Mouse (Mus musculus) limb, embryonic 15.5 days (tissue): ENCODE results near the gene Sall1. TPM values are rescaled to one million over a fixed set of nuclear protein-coding genes. Genes with fewer than 3 reads are reported as not detected.

ENCODE experiments used
- ATAC-seq: fragments of 200-750 bp; cut with Nextera tagmentation; 2 replicates; pipeline ENCODE4 v1.8.0; 2017; ENCODE audit warnings: low read depth, moderate TSS enrichment; ENCODE audit not compliant: insufficient number of reproducible peaks, low FRiP score, low TSS enrichment
- H3K27ac ChIP-seq: fragments of 300-500 bp; sonication (generic); 2 replicates; pipeline ENCODE4 v1.5.1; 2015; ENCODE audit warnings: moderate library complexity, mild to moderate bottlenecking, inconsistent platforms
- H3K27me3 ChIP-seq: fragments of 300-500 bp; sonication (generic); 2 replicates; pipeline ENCODE4 v1.6.1; 2015; ENCODE audit warnings: inconsistent platforms
- H3K36me3 ChIP-seq: fragments of 300-500 bp; sonication (generic); 2 replicates; pipeline ENCODE4 v1.6.1; 2015; ENCODE audit warnings: inconsistent platforms
- H3K4me1 ChIP-seq: fragments of 300-500 bp; sonication (generic); 2 replicates; pipeline ENCODE4 v1.6.1; 2015; ENCODE audit warnings: inconsistent platforms
- H3K4me2 ChIP-seq: fragments of 300-500 bp; sonication (generic); 2 replicates; pipeline ENCODE4 v1.6.1; 2015; ENCODE audit warnings: mild to moderate bottlenecking, inconsistent platforms
- H3K4me3 ChIP-seq: fragments of 300-500 bp; sonication (generic); 2 replicates; pipeline ENCODE4 v1.5.1; 2015; ENCODE audit warnings: mild to moderate bottlenecking, inconsistent platforms
- H3K9ac ChIP-seq: fragments of 300-500 bp; sonication (generic); 2 replicates; pipeline ENCODE4 v1.6.1; 2015; ENCODE audit warnings: inconsistent platforms
- H3K9me3 ChIP-seq: fragments of 300-500 bp; sonication (generic); 2 replicates; pipeline ENCODE4 v1.6.1; 2016; ENCODE audit warnings: inconsistent platforms
- WGBS: fragments of 180-500 bp; shearing (Covaris S2); methylation state at CpG from one replicate; pipeline ENCODE4 v1.1.7; 2015; 5-methylcytosine and 5-hydroxymethylcytosine counted together
- polyA plus RNA-seq: library from polyadenylated mRNA; unstranded; fragments of >200 nt; fragmentation: Nextera tagmentation; extraction: Ambion mirVana; gene quantifications from 2 replicates; pipeline ENCODE4 v1.2.1, GENCODE M21; 2015

Sall1 gene
- polyA plus RNA-seq, 1 experiment from 2014 or later, result 6.0 TPM

GRCm38 (mm10) chr8:89012024-89012712 is 31.8 kb downstream of the Sall1 start:
- no peaks in the 10 kb centered on the region for H3K36me3 ChIP-seq
- ATAC-seq, result no peak
- H3K27me3 ChIP-seq, result peaks cover 27% of the 10 kb centered on the region
- no peak overlapping the region for H3K4me3 ChIP-seq
- no peaks in the 10 kb centered on the region for H3K9me3 ChIP-seq
- WGBS, result 34% methylated on average over 12 of the region's 12 CpGs
- H3K9ac ChIP-seq, result no peak overlapping the region
- peaks cover 2% of the 10 kb centered on the region for H3K4me1 ChIP-seq
- H3K27ac ChIP-seq, result no peak overlapping the region
- H3K4me2 ChIP-seq, result no peak overlapping the region

GRCm38 (mm10) chr8:89008784-89009183 is 35.2 kb downstream of the Sall1 start:
- WGBS, result 31% methylated on average over 6 of the region's 7 CpGs

GRCm38 (mm10) chr8:89007114-89007513 is 36.8 kb downstream of the Sall1 start:
- H3K4me2 ChIP-seq, result peak overlapping the region; percentile 90
- ATAC-seq, result no peak
- under 1% methylated on average over 8 of the region's 8 CpGs for WGBS
- H3K4me1 ChIP-seq, result peaks cover 12% of the 10 kb centered on the region
- H3K9ac ChIP-seq, result no peak overlapping the region
- no peaks in the 10 kb centered on the region for H3K36me3 ChIP-seq
- peaks cover 53% of the 10 kb centered on the region for H3K27me3 ChIP-seq
- H3K4me3 ChIP-seq, result peak overlapping the region; percentile 48; the same call in 1 of the 2 replicates
- H3K27ac ChIP-seq, result no peak overlapping the region
- no peaks in the 10 kb centered on the region for H3K9me3 ChIP-seq

More at GRCm38 (mm10) chr8:89008784-89009183, 35.2 kb downstream of the Sall1 start:
- Histone ChIP-seq H3K27ac (no peak overlapping the region), H3K4me2 (no peak overlapping the region), H3K4me1 (peaks cover 12% of the 10 kb centered on the region), H3K27me3 (peaks cover 49% of the 10 kb centered on the region), H3K36me3 (no peaks in the 10 kb centered on the region), H3K9me3 (no peaks in the 10 kb centered on the region), H3K9ac (no peak overlapping the region), H3K4me3 (no peak overlapping the region)
- ATAC-seq, result no peak

- peaks cover 46% of the 10 kb centered on the region for H3K27me3 ChIP-seq
- WGBS, result under 1% methylated on average over 34 of the region's 34 CpGs
- ATAC-seq, result no peak
- H3K27ac ChIP-seq, result no peak overlapping the region
- H3K9me3 ChIP-seq, result no peaks in the 10 kb centered on the region
- peak overlapping the region; percentile 90 for H3K4me2 ChIP-seq
- H3K4me1 ChIP-seq, result peaks cover 12% of the 10 kb centered on the region
- H3K36me3 ChIP-seq, result no peaks in the 10 kb centered on the region
- H3K9ac ChIP-seq, result peak overlapping the region; percentile 35; the same call in 1 of the 2 replicates
- H3K4me3 ChIP-seq, result peak overlapping the region; percentile 48
These were observed 37.5 kb downstream of the Sall1 start for GRCm38 (mm10) chr8:89006426-89006825.

GRCm38 (mm10) chr8:89005797-89006196 is 38.2 kb downstream of the Sall1 start:
- no peak for ATAC-seq
- H3K27me3 ChIP-seq, result peaks cover 46% of the 10 kb centered on the region
- H3K27ac ChIP-seq, result no peak overlapping the region
- H3K4me2 ChIP-seq, result peak overlapping the region; percentile 90
- H3K4me3 ChIP-seq, result peak overlapping the region; percentile 48
- H3K9ac ChIP-seq, result no peak overlapping the region
- WGBS, result 32% methylated on average over 11 of the region's 11 CpGs
- H3K9me3 ChIP-seq, result no peaks in the 10 kb centered on the region
- no peaks in the 10 kb centered on the region for H3K36me3 ChIP-seq
- H3K4me1 ChIP-seq, result peaks cover 12% of the 10 kb centered on the region

GRCm38 (mm10) chr8:89004041-89004440 is 39.9 kb downstream of the Sall1 start:
- no peak overlapping the region for H3K4me2 ChIP-seq
- H3K27ac ChIP-seq, result no peak overlapping the region
- H3K4me3 ChIP-seq, result no peak overlapping the region
- peaks cover 46% of the 10 kb centered on the region for H3K27me3 ChIP-seq
- ATAC-seq, result no peak
- H3K9me3 ChIP-seq, result no peaks in the 10 kb centered on the region
- peaks cover 12% of the 10 kb centered on the region for H3K4me1 ChIP-seq
- H3K9ac ChIP-seq, result no peak overlapping the region
- WGBS, result 36% methylated on average over 2 of the region's 2 CpGs
- no peaks in the 10 kb centered on the region for H3K36me3 ChIP-seq

- ATAC-seq, result no peak
- H3K27me3 ChIP-seq, result peaks cover 42% of the 10 kb centered on the region
- WGBS, result 24% methylated on average over 8 of the region's 8 CpGs
These were observed 40.5 kb downstream of the Sall1 start for GRCm38 (mm10) chr8:89003336-89003896.

GRCm38 (mm10) chr8:89002128-89002527 is 41.8 kb downstream of the Sall1 start:
- H3K27ac ChIP-seq, result no peak overlapping the region
- peaks cover 9% of the 10 kb centered on the region for H3K4me1 ChIP-seq
- 65% methylated on average over 2 of the region's 2 CpGs for WGBS
- no peak overlapping the region for H3K9ac ChIP-seq
- H3K4me2 ChIP-seq, result no peak overlapping the region
- ATAC-seq, result no peak
- no peaks in the 10 kb centered on the region for H3K9me3 ChIP-seq
- no peak overlapping the region for H3K4me3 ChIP-seq
- H3K36me3 ChIP-seq, result no peaks in the 10 kb centered on the region
- peaks cover 29% of the 10 kb centered on the region for H3K27me3 ChIP-seq

More at GRCm38 (mm10) chr8:89003336-89003896, 40.5 kb downstream of the Sall1 start:
- Histone ChIP-seq H3K27ac (no peak overlapping the region), H3K4me2 (no peak overlapping the region), H3K36me3 (no peaks in the 10 kb centered on the region), H3K9me3 (no peaks in the 10 kb centered on the region), H3K4me1 (peaks cover 12% of the 10 kb centered on the region), H3K4me3 (no peak overlapping the region), H3K9ac (no peak overlapping the region)

GRCm38 (mm10) chr8:88997276-88997675 is 46.7 kb downstream of the Sall1 start:
- WGBS, result 96% methylated on average over 2 of the region's 2 CpGs
- Histone ChIP-seq H3K9ac (no peak overlapping the region), H3K4me3 (no peak overlapping the region), H3K4me1 (no peaks in the 10 kb centered on the region), H3K27me3 (no peaks in the 10 kb centered on the region; the same call in 1 of the 2 replicates), H3K36me3 (no peaks in the 10 kb centered on the region), H3K9me3 (no peaks in the 10 kb centered on the region), H3K27ac (no peak overlapping the region), H3K4me2 (no peak overlapping the region)
- no peak for ATAC-seq

GRCm38 (mm10) chr8:88991780-88992509 is 52.0 kb downstream of the Sall1 start:
- Histone ChIP-seq H3K27me3 (no peaks in the 10 kb centered on the region; the same call in 1 of the 2 replicates), H3K4me2 (no peak overlapping the region), H3K9me3 (no peaks in the 10 kb centered on the region), H3K27ac (no peak overlapping the region), H3K4me1 (0 out of 2 replicates have a peak, but pooled peaks cover 3% of the 10 kb centered on the region), H3K36me3 (no peaks in the 10 kb centered on the region), H3K4me3 (no peak overlapping the region), H3K9ac (no peak overlapping the region)
- no peak for ATAC-seq
- WGBS, result 82% methylated on average over 15 of the region's 15 CpGs

GRCm38 (mm10) chr8:88991176-88991575 is 52.8 kb downstream of the Sall1 start:
- Histone ChIP-seq H3K4me1 (0 out of 2 replicates have a peak, but pooled peaks cover 3% of the 10 kb centered on the region), H3K4me2 (no peak overlapping the region), H3K27ac (no peak overlapping the region), H3K4me3 (no peak overlapping the region), H3K9me3 (no peaks in the 10 kb centered on the region), H3K36me3 (no peaks in the 10 kb centered on the region), H3K27me3 (no peaks in the 10 kb centered on the region; the same call in 1 of the 2 replicates), H3K9ac (no peak overlapping the region)
- no peak for ATAC-seq
- WGBS, result 66% methylated on average over 5 of the region's 5 CpGs

GRCm38 (mm10) chr8:88989002-88989401 is 55.0 kb downstream of the Sall1 start:
- Histone ChIP-seq H3K4me1 (0 out of 2 replicates have a peak, but pooled peaks cover 3% of the 10 kb centered on the region), H3K36me3 (no peaks in the 10 kb centered on the region), H3K27ac (no peak overlapping the region), H3K4me3 (no peak overlapping the region), H3K9me3 (no peaks in the 10 kb centered on the region), H3K27me3 (no peaks in the 10 kb centered on the region; the same call in 1 of the 2 replicates), H3K4me2 (no peak overlapping the region), H3K9ac (no peak overlapping the region)
- no peak for ATAC-seq
- whole genome bisulfite sequencing, result 87% methylated on average over 3 of the region's 3 CpGs
